Mouse (Mus musculus): ENCODE measurements around the gene Pogz. TPM values are rescaled to one million over a fixed set of nuclear protein-coding genes. Genes with fewer than 3 reads are reported as not detected.

Pogz gene
- total and polyA plus RNA-seq, 2 experiments from 2014 or later, result 5.8 to 22.3 TPM

DNA sequence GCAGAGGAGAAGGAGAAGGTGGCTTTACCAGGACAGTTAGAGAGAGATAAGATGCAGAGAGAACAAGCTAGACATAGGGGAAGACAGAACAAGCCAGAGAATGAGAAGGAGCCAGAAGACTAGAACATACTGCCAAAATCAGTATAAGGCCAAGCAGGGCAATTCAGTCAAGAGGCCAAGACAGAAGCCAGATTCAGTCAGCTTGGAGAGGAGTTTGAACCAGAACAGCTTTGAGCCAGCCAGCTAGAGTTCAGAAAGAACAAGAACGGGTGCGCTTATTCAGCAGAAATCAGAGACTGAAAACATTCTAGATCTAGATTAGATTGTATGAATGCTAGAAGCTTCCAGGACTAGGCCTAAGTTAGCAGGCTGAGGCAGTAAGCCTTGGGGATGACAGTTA, 10.0 kb downstream of the Pogz start:
- peaks cover 5% of the 10 kb centered on the region for H3K4me1 ChIP-seq (ENCODE audit: control insufficient read depth, insufficient read depth)
- H3K27me3 ChIP-seq (ENCODE audit: control insufficient read depth, insufficient read depth, low read length), result no peaks in the 10 kb centered on the region
- no peak for TF ChIP-seq CTCF (IDR thresholded peaks at IDR 0.05; ENCODE audit: low read depth)
- no peak for TF ChIP-seq EP300 (IDR thresholded peaks at IDR 0.05; ENCODE audit: low read depth)
- no peaks in the 10 kb centered on the region for H3K9me3 ChIP-seq (replicated peaks; ENCODE audit: control insufficient read depth, low read length)
- no peak overlapping the region for H3K4me2 ChIP-seq (ENCODE audit: low read depth, low read length)
- H3K36me3 ChIP-seq (replicated peaks; ENCODE audit: control insufficient read depth, insufficient read depth, low read length), result no peaks in the 10 kb centered on the region
- WGBS, result 89% methylated on average over 2 of the region's 2 CpGs
- no peak overlapping the region for H3K4me3 ChIP-seq (ENCODE audit: low read depth, low read length)
- DNase-seq (ENCODE audit: low spot score), result no peak
- H3K27ac ChIP-seq (ENCODE audit: low read depth), result no peak overlapping the region
- H3K9ac ChIP-seq (replicated peaks; ENCODE audit: low read depth, low read length), result no peak overlapping the region
- ATAC-seq (ENCODE audit: insufficient read depth, low read depth), result no peak

DNA sequence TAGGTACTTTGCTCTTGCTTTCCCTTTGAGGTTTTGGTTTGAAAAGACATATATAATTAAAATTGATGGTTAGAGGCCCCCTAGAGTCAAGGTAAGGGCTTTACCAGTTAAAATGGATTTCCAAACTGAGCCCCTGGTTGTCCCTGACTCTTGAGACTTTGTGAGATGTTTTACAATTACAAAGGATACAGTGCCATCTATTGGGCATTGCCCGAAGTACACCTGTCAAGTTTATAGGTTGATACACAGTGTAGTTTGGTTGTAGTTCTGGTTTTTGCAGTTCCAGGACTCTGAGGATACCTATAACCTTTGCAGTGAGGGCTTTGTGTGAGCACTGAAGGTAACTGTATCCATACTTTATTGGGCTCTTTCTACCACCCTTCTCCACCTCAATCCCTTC, 12.0 kb downstream of the Pogz start:
- peaks cover 5% of the 10 kb centered on the region for H3K4me1 ChIP-seq (ENCODE audit: control insufficient read depth, insufficient read depth)
- H3K36me3 ChIP-seq (replicated peaks; ENCODE audit: control insufficient read depth, insufficient read depth, low read length), result peaks cover 6% of the 10 kb centered on the region; the same call in 1 of the 2 replicates
- H3K4me3 ChIP-seq (ENCODE audit: low read depth, low read length), result no peak overlapping the region
- DNase-seq (ENCODE audit: low spot score) (peak; percentile 47), ATAC-seq (ENCODE audit: insufficient read depth, low read depth) (peak; percentile 49; the same call in 1 of the 2 replicates)
- H3K4me2 ChIP-seq (ENCODE audit: low read depth, low read length), result no peak overlapping the region
- H3K27ac ChIP-seq (ENCODE audit: low read depth), result no peak overlapping the region
- WGBS, result 0% methylated on average over 1 of the region's 1 CpGs
- TF ChIP-seq CTCF (IDR thresholded peaks at IDR 0.05; ENCODE audit: low read depth) (peak; percentile 62), EP300 (IDR thresholded peaks at IDR 0.05; ENCODE audit: low read depth) (no peak)
- no peaks in the 10 kb centered on the region for H3K27me3 ChIP-seq (ENCODE audit: control insufficient read depth, insufficient read depth, low read length)
- no peaks in the 10 kb centered on the region for H3K9me3 ChIP-seq (replicated peaks; ENCODE audit: control insufficient read depth, low read length)
- no peak overlapping the region for H3K9ac ChIP-seq (replicated peaks; ENCODE audit: low read depth, low read length)

DNA sequence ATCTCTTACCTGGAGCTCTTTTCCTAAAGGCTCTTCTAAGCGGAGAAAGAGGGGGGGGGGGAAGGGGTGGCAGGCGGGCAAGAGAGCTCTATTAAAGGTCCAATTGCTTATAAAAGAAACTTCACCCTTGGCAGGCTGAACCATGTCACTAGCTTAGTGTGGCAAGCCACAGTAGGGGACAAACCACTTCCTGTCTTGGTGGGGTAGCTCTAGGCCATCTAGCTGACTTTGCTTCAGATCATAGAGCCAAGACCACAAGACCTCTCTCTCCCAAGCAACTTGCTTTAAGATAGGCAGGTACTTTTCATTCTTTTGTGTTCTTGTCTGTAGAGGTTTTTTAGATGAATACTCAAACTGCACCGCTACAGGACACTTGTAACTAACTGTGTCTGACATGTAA, 14.4 kb downstream of the Pogz start:
- no peak overlapping the region for H3K27ac ChIP-seq (ENCODE audit: low read depth)

DNA sequence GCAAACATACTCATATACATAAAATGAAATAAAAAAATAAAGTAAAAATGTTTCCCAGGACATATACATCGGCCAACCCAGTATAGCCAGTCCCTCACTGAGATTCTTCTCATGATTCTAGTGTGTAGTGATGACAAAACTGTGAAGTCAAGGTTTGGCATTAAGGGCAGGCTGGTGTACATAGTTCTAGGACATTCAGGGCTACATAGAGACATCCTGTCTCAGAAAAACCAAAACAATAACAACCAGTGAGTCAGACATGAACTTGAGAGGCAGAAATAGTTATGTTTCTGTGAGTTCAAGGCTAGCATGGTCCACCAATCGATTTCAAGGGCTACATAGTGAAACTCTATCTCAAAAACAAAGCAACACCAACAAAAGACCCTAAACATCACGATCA, 14.8 kb downstream of the Pogz start:
- no peak overlapping the region for H3K27ac ChIP-seq (ENCODE audit: low read depth)
- 84% methylated on average over 3 of the region's 3 CpGs for WGBS
- ATAC-seq (ENCODE audit: insufficient read depth, low read depth) (no peak), DNase-seq (ENCODE audit: low spot score) (no peak)
- no peak for TF ChIP-seq EP300 (IDR thresholded peaks at IDR 0.05; ENCODE audit: low read depth)
- no peak for TF ChIP-seq CTCF (IDR thresholded peaks at IDR 0.05; ENCODE audit: low read depth)
- H3K27me3 ChIP-seq (ENCODE audit: control insufficient read depth, insufficient read depth, low read length), result no peaks in the 10 kb centered on the region
- no peaks in the 10 kb centered on the region for H3K9me3 ChIP-seq (replicated peaks; ENCODE audit: control insufficient read depth, low read length)
- no peak overlapping the region for H3K9ac ChIP-seq (replicated peaks; ENCODE audit: low read depth, low read length)
- H3K4me2 ChIP-seq (ENCODE audit: low read depth, low read length), result no peak overlapping the region
- no peak overlapping the region for H3K4me3 ChIP-seq (ENCODE audit: low read depth, low read length)
- H3K36me3 ChIP-seq (replicated peaks; ENCODE audit: control insufficient read depth, insufficient read depth, low read length), result peaks cover 20% of the 10 kb centered on the region
- peaks cover 5% of the 10 kb centered on the region for H3K4me1 ChIP-seq (ENCODE audit: control insufficient read depth, insufficient read depth)

More for the DNA sequence above, 14.4 kb downstream of the Pogz start:
- H3K4me2 ChIP-seq (ENCODE audit: low read depth, low read length), result no peak overlapping the region
- no peak overlapping the region for H3K4me3 ChIP-seq (ENCODE audit: low read depth, low read length)
- WGBS, result 51% methylated on average over 3 of the region's 3 CpGs
- peaks cover 20% of the 10 kb centered on the region for H3K36me3 ChIP-seq (replicated peaks; ENCODE audit: control insufficient read depth, insufficient read depth, low read length)
- no peak overlapping the region for H3K9ac ChIP-seq (replicated peaks; ENCODE audit: low read depth, low read length)
- TF ChIP-seq CTCF (IDR thresholded peaks at IDR 0.05; ENCODE audit: low read depth) (no peak), EP300 (IDR thresholded peaks at IDR 0.05; ENCODE audit: low read depth) (no peak)
- H3K4me1 ChIP-seq (ENCODE audit: control insufficient read depth, insufficient read depth), result peaks cover 5% of the 10 kb centered on the region
- H3K9me3 ChIP-seq (replicated peaks; ENCODE audit: control insufficient read depth, low read length), result no peaks in the 10 kb centered on the region
- H3K27me3 ChIP-seq (ENCODE audit: control insufficient read depth, insufficient read depth, low read length), result no peaks in the 10 kb centered on the region
- DNase-seq (ENCODE audit: low spot score) (no peak), ATAC-seq (ENCODE audit: insufficient read depth, low read depth) (no peak)

DNA sequence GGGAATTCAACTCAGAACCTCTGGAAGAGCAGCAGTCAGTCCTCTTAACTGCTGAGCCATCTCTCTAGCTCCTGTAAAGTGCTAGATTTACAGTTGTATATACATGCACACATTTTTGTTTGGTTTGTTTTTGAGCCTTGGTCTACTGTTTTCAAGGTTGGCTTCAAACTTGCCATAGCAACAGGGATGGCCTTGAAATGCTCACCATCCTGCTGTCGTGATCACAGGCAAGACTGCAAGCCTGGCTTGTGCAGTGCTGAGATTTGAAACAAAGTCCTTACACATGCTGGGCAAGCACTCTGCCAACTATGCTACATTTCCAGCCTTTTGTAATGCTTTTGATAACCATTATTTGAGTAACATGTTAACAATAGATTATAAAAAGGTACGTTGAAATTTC, 22.1 kb downstream of the Pogz start:
- Histone ChIP-seq H3K4me1 (ENCODE audit: control insufficient read depth, insufficient read depth) (no peaks in the 10 kb centered on the region), H3K4me3 (ENCODE audit: low read depth, low read length) (no peak overlapping the region), H3K36me3 (replicated peaks; ENCODE audit: control insufficient read depth, insufficient read depth, low read length) (peaks cover 59% of the 10 kb centered on the region), H3K27ac (ENCODE audit: low read depth) (no peak overlapping the region), H3K9ac (replicated peaks; ENCODE audit: low read depth, low read length) (no peak overlapping the region), H3K9me3 (replicated peaks; ENCODE audit: control insufficient read depth, low read length) (no peaks in the 10 kb centered on the region), H3K4me2 (ENCODE audit: low read depth, low read length) (no peak overlapping the region), H3K27me3 (ENCODE audit: control insufficient read depth, insufficient read depth, low read length) (no peaks in the 10 kb centered on the region)
- ATAC-seq (ENCODE audit: insufficient read depth, low read depth) (no peak), DNase-seq (ENCODE audit: low spot score) (no peak)
- TF ChIP-seq CTCF (IDR thresholded peaks at IDR 0.05; ENCODE audit: low read depth), result no peak
- WGBS, result 75% methylated on average over 2 of the region's 2 CpGs

DNA sequence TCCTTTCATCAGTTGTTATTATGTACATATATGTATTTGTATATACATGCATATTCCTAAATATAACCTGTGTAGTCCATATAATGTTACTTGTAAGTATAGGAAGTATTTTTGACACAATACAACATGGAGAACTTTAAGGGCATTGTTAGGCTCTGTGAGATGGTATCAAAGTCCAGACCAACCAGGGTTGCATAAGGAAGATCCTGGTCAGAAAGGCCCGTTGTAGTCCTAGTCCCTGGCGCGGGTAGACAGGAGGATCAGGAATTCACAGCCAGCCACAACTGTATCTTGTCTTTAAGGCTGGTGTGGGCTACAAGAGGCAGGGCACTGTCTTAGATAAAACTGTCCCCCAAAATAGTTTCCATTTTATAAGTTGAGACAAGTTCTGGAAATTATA, 31.6 kb downstream of the Pogz start:
- 87% methylated on average over 3 of the region's 3 CpGs for whole genome bisulfite sequencing
- Histone ChIP-seq H3K4me3 (ENCODE audit: low read depth, low read length) (no peak overlapping the region), H3K9ac (replicated peaks; ENCODE audit: low read depth, low read length) (no peak overlapping the region), H3K9me3 (replicated peaks; ENCODE audit: control insufficient read depth, low read length) (no peaks in the 10 kb centered on the region), H3K27me3 (ENCODE audit: control insufficient read depth, insufficient read depth, low read length) (no peaks in the 10 kb centered on the region), H3K4me2 (ENCODE audit: low read depth, low read length) (no peak overlapping the region), H3K36me3 (replicated peaks; ENCODE audit: control insufficient read depth, insufficient read depth, low read length) (peaks cover 71% of the 10 kb centered on the region), H3K4me1 (ENCODE audit: control insufficient read depth, insufficient read depth) (no peaks in the 10 kb centered on the region), H3K27ac (ENCODE audit: low read depth) (no peak overlapping the region)
- ATAC-seq (ENCODE audit: insufficient read depth, low read depth) (no peak), DNase-seq (ENCODE audit: low spot score) (no peak)
- no peak for TF ChIP-seq EP300 (IDR thresholded peaks at IDR 0.05; ENCODE audit: low read depth)
- no peak for TF ChIP-seq CTCF (IDR thresholded peaks at IDR 0.05; ENCODE audit: low read depth)
